Mouse (Mus musculus): ENCODE data around the gene Serpinc1.

Serpinc1 gene

DNA sequence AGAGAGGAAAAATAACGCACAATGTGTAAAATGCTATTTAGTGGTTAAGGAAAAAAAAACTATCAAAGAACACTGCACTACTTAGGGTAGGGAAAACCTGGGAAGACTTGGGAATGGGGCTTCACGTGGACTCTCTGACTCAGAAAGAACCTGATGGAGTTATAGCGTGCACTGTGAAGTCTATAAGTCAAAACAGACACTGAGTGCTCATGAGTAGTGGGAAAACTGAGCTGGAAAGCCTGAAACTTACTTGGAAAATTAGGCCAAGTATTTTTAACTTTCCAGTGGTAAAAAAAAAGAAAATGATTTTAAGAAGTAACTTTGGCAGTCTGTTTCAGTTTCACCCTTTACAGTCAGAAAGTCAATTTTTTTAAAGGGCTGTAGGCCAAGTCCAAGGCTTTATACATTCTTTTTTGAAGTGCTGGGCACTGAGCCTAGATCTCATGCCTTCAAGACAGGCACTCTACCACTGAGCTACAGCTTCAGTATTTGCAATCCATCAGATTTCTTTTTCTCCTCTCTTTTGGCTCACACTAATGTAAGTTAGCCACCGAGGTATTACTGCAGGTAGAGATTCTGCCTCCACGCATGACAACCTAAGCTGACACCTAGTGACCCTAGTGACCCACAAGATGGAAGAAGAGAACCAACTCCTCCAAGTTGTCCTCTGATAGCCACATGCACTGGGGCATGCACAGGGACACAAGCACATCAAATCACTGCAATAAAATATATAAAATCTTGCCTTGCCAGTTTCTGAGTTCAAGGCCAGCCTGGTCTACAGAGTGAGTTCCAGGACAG is 47.2 kb downstream of the Serpinc1 start:
- peak; percentile 95 for DNase-seq (ENCODE audit: low read depth)

DNA sequence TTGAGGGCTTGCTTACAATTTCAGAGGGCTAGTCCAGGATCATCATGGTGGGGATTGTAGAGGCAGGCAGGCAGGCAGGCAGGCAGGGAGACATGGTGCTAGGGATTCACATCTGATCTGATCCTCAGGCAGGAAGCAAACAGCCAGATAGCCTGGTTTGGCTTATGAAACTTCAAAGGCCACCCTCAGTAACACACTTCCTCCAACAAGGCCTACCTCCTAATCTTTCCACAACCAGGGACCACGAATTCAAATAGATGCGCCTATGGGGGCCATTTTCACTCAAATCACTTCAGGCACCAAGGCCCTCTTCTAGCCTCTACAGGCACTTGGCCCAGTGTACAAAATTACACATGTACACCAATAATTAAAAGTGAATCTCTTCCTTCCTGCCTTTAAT is 48.8 kb downstream of the Serpinc1 start:
- no peak for DNase-seq (ENCODE audit: low read depth)

- DNase-seq (ENCODE audit: low read depth), result peak; percentile 48
These were observed 50.0 kb downstream of the Serpinc1 start for GRCm38 (mm10) chr1:161028427-161028826.

DNA sequence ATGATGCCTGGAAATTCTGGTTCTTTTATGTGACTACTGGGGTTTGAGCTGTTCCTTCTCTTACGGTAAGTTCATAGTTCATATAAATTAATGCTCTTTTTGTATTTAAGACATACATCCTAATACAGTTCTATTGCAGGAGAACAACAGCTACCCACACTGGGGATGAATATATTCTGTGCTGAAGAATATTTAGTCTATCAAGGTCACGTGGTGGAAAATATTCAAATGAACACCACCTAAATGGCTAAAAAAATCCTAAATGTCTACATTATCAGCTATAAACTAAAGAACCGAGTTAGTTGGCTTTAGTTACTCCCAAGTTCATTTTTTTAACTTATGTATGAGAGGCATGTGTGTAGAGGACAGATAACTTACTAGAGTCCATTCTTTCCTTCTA is 51.7 kb downstream of the Serpinc1 start:
- no peak for DNase-seq (ENCODE audit: low read depth)

- no peak for DNase-seq (ENCODE audit: low read depth)
These were observed 53.5 kb downstream of the Serpinc1 start for GRCm38 (mm10) chr1:161031881-161032280.

GRCm38 (mm10) chr1:161032345-161032744 is 54.0 kb downstream of the Serpinc1 start:
- no peak for DNase-seq (ENCODE audit: low read depth)

GRCm38 (mm10) chr1:161033856-161034434 is 55.6 kb downstream of the Serpinc1 start:
- DNase-seq (ENCODE audit: low read depth), result no peak

DNA sequence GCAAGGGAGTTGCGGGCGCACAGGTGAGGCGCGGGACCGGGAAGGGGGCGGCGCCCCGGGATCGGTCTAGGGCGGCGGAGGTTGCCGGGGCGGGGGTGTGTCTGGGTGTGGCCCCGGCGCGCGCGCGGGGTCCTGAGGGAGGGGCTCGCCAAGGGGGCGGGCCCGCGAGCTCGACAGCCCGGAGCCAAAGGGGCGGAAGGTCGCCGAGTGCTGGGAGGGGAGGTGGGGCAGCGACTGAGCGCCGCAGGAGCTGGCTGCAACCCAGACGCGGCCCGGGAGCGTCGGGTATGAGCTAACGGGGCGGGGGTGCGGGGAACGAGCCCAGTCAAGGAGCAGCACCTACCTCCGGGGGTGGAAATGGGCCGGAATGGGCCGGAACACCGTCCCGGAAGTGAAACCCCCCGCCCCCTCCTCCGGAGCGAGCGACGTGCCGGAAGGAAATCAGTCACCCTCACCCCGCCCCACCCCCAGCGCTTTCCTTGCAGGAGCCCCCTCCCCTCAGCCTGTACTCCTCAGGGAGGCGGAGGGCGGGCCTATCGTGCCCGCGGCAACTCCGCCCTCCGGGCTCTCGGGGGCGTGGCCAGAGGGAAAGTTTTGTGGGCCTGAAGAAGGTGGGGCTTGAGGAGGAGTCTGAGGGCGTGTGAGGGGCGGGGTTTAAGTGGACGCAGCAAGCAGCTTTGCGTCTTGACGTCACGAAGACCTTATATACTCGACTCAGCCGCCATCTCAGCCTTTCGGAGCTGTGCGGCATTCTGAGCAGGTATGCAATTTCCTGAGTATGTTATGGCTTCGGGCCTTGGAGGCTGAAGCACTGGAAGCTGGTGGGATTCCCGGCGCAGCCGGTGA is 56.3 kb downstream of the Serpinc1 start, which contains the start of gene Zbtb37:
TSS of gene Zbtb37 (minus strand) at position 415 of the 846 bp plus-strand sequence.
- peak; percentile 100 for DNase-seq (ENCODE audit: low read depth)

GRCm38 (mm10) chr1:161035281-161035785 is 56.9 kb downstream of the Serpinc1 start:
- DNase-seq (ENCODE audit: low read depth), result peak; percentile 78

- no peak for DNase-seq (ENCODE audit: low read depth)
These were observed 57.5 kb downstream of the Serpinc1 start for GRCm38 (mm10) chr1:161035786-161036404.

DNA sequence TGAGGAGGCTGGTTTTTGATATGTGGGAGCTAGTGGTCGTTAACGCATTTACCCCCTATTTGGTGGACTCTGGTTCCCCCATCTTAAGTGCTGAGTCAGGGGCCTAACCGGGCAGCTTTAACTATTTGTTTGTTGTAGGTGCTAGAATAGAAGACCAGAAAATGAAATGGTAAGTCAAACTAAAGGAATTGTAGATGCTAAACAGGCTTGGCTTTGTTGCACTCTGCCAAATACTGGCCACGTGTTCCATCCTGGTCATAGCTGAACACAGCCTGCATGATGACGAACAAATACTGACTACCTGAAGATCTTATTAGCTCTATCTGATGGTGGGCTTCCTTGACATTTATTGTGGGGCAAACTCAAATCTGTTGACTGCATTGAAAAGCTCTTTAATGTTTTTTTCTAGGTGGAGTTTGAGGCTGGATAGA is 58.0 kb downstream of the Serpinc1 start:
- peak; percentile 60 for DNase-seq (ENCODE audit: low read depth)

DNA sequence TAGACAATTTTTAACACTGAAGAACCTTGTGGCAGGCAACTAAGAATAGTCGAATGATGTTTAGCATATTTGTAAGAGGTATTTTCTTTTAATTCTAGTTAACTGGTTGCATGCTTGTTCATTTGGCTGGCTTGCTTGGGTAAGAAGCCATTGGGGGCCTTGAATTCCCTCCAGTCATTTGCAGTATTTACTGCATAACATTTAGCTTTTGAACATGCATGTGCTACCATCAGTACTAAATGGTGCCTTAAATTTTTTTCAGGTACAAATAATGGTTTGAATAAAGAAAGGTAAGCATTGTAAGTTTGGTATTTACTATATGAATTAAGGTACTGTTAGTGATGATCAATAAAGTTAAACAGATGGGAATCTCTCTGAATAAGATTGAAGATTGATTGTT is 58.6 kb downstream of the Serpinc1 start:
- DNase-seq (ENCODE audit: low read depth), result peak; percentile 15

DNA sequence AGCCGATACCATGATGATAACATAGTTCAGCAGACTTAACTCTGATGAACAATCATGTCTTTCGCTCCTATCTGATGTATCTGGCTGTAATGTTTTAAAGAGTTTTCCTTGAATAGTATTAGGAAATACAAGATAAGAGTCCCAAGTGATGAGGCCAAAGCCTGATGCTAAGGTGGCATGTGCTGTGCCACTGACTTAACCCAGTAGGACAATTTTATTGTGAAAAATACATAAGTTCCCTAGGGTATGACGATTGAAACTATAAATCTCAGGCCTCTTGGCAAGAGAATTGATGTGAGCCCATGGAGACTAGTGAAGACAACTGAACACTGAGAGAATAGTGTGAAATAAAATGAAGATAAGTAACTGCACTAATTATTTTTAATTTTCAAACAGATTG is 59.2 kb downstream of the Serpinc1 start:
- DNase-seq (ENCODE audit: low read depth), result peak; percentile 22

DNA sequence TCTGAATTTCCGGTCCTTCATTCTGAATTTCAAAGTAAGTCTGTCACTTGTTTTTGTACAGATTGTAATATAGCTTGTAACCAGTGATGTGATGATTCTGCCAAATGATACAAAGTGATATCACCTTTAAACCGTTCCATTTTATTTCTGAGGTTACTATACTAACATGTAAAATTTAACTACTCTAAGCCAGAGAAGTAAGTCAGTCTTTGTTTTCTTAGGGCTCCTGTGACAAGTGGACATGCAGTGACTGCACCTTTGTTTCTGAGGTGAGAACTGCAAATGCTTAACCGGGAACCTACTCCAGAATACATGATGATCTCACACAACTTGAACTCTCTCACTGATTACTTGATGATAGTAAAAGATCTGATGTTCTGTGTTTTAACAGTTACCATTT is 59.6 kb downstream of the Serpinc1 start:
- no peak for DNase-seq (ENCODE audit: low read depth)

DNA sequence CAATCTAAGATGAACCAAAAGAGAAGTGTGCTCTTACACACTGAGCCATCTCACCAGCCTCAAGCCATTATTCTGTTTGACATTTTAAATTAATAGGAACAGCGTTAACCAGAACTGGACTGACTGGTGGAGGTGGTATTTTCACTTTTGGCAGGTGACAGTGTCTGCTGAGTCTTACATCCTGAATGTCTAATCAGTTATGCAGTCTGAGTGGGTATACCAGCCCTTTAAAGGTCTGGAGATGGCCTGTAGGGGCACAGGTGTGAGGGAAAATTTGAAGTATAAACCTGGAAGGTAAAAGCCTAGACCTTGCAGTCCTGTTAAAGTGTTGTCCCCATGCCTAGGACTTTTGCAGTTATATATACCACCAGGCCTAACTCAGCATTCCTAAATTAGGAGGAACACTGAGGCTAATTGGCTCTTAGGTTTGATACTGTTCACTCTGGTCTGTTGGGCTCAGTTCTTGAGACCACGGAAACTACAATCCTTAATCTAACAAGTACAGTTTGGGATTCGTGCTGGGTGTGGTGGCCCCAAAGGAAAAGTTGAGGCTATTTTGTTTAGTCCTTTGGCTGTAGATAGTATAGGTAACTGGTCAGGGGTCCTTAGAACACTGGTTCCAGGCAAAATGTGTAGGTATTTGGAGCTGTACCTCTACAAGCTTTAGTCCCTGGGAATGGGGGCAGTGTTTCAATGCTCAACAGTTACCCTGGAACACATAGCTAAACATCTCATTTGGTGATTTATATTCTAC is 60.8 kb downstream of the Serpinc1 start:
- no peak for DNase-seq (ENCODE audit: low read depth)

GRCm38 (mm10) chr1:161039741-161040425 is 61.5 kb downstream of the Serpinc1 start:
- DNase-seq (ENCODE audit: low read depth), result peak; percentile 74

- peak; percentile 24 for DNase-seq (ENCODE audit: low read depth)
These were observed 62.0 kb downstream of the Serpinc1 start for GRCm38 (mm10) chr1:161040426-161040770.

DNA sequence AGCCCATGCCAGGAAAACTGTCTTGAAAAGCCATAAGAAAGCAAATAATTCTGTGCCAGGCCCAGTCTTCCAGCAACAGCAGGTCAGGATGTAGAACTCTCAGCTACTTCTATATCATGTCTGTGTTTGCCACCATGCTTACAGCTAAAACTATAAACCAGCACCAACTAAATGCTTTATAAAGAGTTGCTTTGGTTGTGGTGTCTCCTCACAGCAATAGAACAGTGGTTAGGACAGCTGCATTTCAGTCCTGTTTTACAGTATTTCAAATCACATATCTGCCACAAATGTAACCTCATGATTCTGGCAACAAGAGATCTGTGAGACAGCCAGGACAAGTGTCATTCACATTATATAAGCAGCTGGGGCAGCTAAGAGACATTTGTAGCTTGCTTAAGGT is 62.5 kb downstream of the Serpinc1 start:
- peak; percentile 6 for DNase-seq (ENCODE audit: low read depth)

GRCm38 (mm10) chr1:161041261-161042020 is 63.1 kb downstream of the Serpinc1 start:
- no peak for DNase-seq (ENCODE audit: low read depth)

DNA sequence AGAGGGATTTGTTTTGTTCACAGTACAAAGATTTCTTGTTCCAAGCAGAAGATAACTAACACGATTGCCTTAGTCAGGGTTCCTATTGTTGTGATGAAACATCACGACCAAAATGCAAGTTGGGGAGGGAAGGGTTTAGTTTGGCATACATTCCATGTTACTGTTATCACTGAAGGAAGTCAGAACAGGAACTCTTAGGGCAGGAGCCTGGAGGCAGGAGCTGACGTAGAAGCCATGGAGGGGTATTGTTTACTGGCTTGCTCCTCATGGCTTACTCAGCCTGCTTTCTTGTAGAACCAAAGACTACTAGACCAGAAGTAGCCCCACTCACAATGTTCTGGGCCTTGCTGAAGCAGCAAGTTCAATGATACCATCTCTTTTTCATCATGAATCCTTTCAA is 68.6 kb downstream of the Serpinc1 start:
- DNase-seq (ENCODE audit: low read depth), result no peak
